Mouse (Mus musculus) MEL (cell line): ENCODE results near the gene Wars. TPM values are rescaled to one million over a fixed set of nuclear protein-coding genes. Genes with fewer than 3 reads are reported as not detected.

Experiments
- DNase-seq: peaks from one replicate; pipeline ENCODE4 v3.0.0; 2011; ENCODE audit warnings: low read depth, low spot score
- H3K27ac ChIP-seq: 2 replicates; pipeline ENCODE4 v1.5.1; 2012; ENCODE audit warnings: low read depth, mild to moderate bottlenecking, control low read depth, low read length, moderate library complexity; ENCODE audit not compliant: control insufficient read depth
- H3K27me3 ChIP-seq, 2 experiments: fragments of 150-350 bp in 1 of 2; sonication (generic) in 1 of 2; 2 replicates each; pipeline ENCODE4 v1.6.1; 2012; ENCODE audit warnings: low read length in 2 of 2, mild to moderate bottlenecking in 2 of 2, improper control_type of control experiment in 1 of 2, moderate library complexity in 1 of 2; ENCODE audit not compliant: insufficient read depth in 2 of 2, control insufficient read depth in 1 of 2
- H3K36me3 ChIP-seq, 2 experiments: 2 replicates each; pipeline ENCODE4 v1.6.1; 2012 to 2014; ENCODE audit warnings: low read length in 2 of 2, improper control_type of control experiment in 1 of 2, inconsistent platforms in 1 of 2, mild to moderate bottlenecking in 1 of 2; ENCODE audit not compliant: insufficient read depth in 2 of 2, control insufficient read depth in 1 of 2
- H3K4me1 ChIP-seq, 2 experiments: fragments of 150-350 bp in 1 of 2; sonication (generic) in 1 of 2; 2 replicates each; pipeline ENCODE4 v1.6.1; 2012; ENCODE audit warnings: low read length in 2 of 2, improper control_type of control experiment in 1 of 2, mild to moderate bottlenecking in 1 of 2; ENCODE audit not compliant: insufficient read depth in 2 of 2, control insufficient read depth in 1 of 2
- H3K4me3 ChIP-seq, 2 experiments: fragments of 150-350 bp in 1 of 2; sonication (generic) in 1 of 2; 2 replicates each; pipeline ENCODE4 v1.5.1; 2012; ENCODE audit warnings: low read depth in 2 of 2, low read length in 2 of 2, mild to moderate bottlenecking in 2 of 2, moderate library complexity in 2 of 2, control low read depth in 1 of 2, improper control_type of control experiment in 1 of 2; ENCODE audit not compliant: control insufficient read depth in 1 of 2, insufficient read depth in 1 of 2
- H3K79me2 ChIP-seq: 2 replicates; pipeline ENCODE4 v1.6.1; 2012; ENCODE audit warnings: mild to moderate bottlenecking, low read length, moderate library complexity; ENCODE audit not compliant: control insufficient read depth, poor library complexity, insufficient read depth
- H3K9ac ChIP-seq: 2 replicates; pipeline ENCODE4 v1.6.1; 2012; ENCODE audit warnings: low read depth, mild to moderate bottlenecking, control low read depth, low read length, moderate library complexity; ENCODE audit not compliant: control insufficient read depth, poor library complexity, severe bottlenecking
- H3K9me3 ChIP-seq: fragments of 150-350 bp; sonication (generic); replicated peaks from 2 replicates; pipeline ENCODE4 v1.6.1; 2012; ENCODE audit warnings: mild to moderate bottlenecking, low read length, improper control_type of control experiment, moderate library complexity; ENCODE audit not compliant: insufficient read depth
- BHLHE40 ChIP-seq: IDR thresholded peaks from 2 replicates; pipeline ENCODE4 v1.6.1; 2012; ENCODE audit warnings: low read depth, mild to moderate bottlenecking, inconsistent platforms, low read length, improper control_type of control experiment, borderline replicate concordance
- CHD1 ChIP-seq: IDR thresholded peaks from 2 replicates; pipeline ENCODE4 v1.6.1; 2012; ENCODE audit warnings: low read depth, mild to moderate bottlenecking, inconsistent platforms, low read length, improper control_type of control experiment
- CHD2 ChIP-seq: IDR thresholded peaks from 2 replicates; pipeline ENCODE4 v1.6.1; 2011; ENCODE audit warnings: low read length, improper control_type of control experiment
- CTCF ChIP-seq, 3 experiments: IDR thresholded peaks in 2 of 3; conservative IDR thresholded peaks in 1 of 3; 2 replicates each; pipeline ENCODE4 v1.5.1; 2011 to 2012; ENCODE audit warnings: low read length in 3 of 3, low read depth in 2 of 3, mild to moderate bottlenecking in 2 of 3, improper control_type of control experiment in 1 of 3, inconsistent platforms in 1 of 3, mixed read lengths in 1 of 3, moderate library complexity in 1 of 3; ENCODE audit not compliant: control insufficient read depth in 1 of 3, insufficient read depth in 1 of 3, poor library complexity in 1 of 3, severe bottlenecking in 1 of 3
- ELF1 ChIP-seq: IDR thresholded peaks from 2 replicates; pipeline ENCODE4 v1.6.1; 2014; ENCODE audit warnings: low read depth, mild to moderate bottlenecking, inconsistent platforms, low read length, improper control_type of control experiment, moderate library complexity
- EP300 ChIP-seq, 2 experiments: IDR thresholded peaks; 2 replicates each; pipeline ENCODE4 v1.6.1; 2011; ENCODE audit warnings: improper control_type of control experiment in 2 of 2, low read length in 2 of 2, low read depth in 1 of 2, mild to moderate bottlenecking in 1 of 2
- ETS1 ChIP-seq: IDR thresholded peaks from 2 replicates; pipeline ENCODE4 v1.6.1; 2012; ENCODE audit warnings: low read depth, mild to moderate bottlenecking, inconsistent platforms, low read length, improper control_type of control experiment, moderate library complexity
- GABPA ChIP-seq: IDR thresholded peaks from 2 replicates; pipeline ENCODE4 v1.6.1; 2012; ENCODE audit warnings: low read depth, mild to moderate bottlenecking, inconsistent platforms, low read length, improper control_type of control experiment, moderate library complexity
- GATA1 ChIP-seq: IDR thresholded peaks from 2 replicates; pipeline ENCODE4 v1.6.1; 2011; ENCODE audit warnings: low read depth, low read length, improper control_type of control experiment
- JUND ChIP-seq: IDR thresholded peaks from 2 replicates; pipeline ENCODE4 v1.6.1; 2011; ENCODE audit warnings: low read depth, mild to moderate bottlenecking, improper control_type of control experiment, low read length
- MAFK ChIP-seq: IDR thresholded peaks from 2 replicates; pipeline ENCODE4 v1.6.1; 2011; ENCODE audit warnings: low read depth, mild to moderate bottlenecking, low read length, improper control_type of control experiment, borderline replicate concordance
- MAZ ChIP-seq: IDR thresholded peaks from 2 replicates; pipeline ENCODE4 v1.6.1; 2012; ENCODE audit warnings: low read depth, mild to moderate bottlenecking, inconsistent platforms, low read length, improper control_type of control experiment
- MXI1 ChIP-seq: IDR thresholded peaks from 2 replicates; pipeline ENCODE4 v1.6.1; 2011; ENCODE audit warnings: mild to moderate bottlenecking, low read depth, low read length, improper control_type of control experiment
- MYB ChIP-seq: IDR thresholded peaks from 2 replicates; pipeline ENCODE4 v1.6.1; 2011; ENCODE audit warnings: mild to moderate bottlenecking, low read depth, low read length, improper control_type of control experiment
- MYC ChIP-seq: IDR thresholded peaks from 2 replicates; pipeline ENCODE4 v1.6.1; 2011; ENCODE audit warnings: low read depth, mild to moderate bottlenecking, low read length, improper control_type of control experiment, moderate library complexity
- NELFE ChIP-seq: IDR thresholded peaks from 2 replicates; pipeline ENCODE4 v1.6.1; 2011; ENCODE audit warnings: low read depth, low read length, improper control_type of control experiment
- NRF1 ChIP-seq: IDR thresholded peaks from 2 replicates; pipeline ENCODE4 v1.6.1; 2014; ENCODE audit warnings: low read depth, mild to moderate bottlenecking, inconsistent platforms, low read length, improper control_type of control experiment, moderate library complexity; ENCODE audit not compliant: poor library complexity, insufficient read depth, severe bottlenecking
- POLR2A ChIP-seq, 2 experiments: IDR thresholded peaks; 2 replicates each; pipeline ENCODE4 v1.6.1; 2011 to 2012; ENCODE audit warnings: low read length in 2 of 2, mild to moderate bottlenecking in 2 of 2, control low read depth in 1 of 2, improper control_type of control experiment in 1 of 2, low read depth in 1 of 2, moderate library complexity in 1 of 2; ENCODE audit not compliant: control insufficient read depth in 1 of 2, insufficient read depth in 1 of 2, poor library complexity in 1 of 2
- POLR2AphosphoS2 ChIP-seq: IDR thresholded peaks from 2 replicates; pipeline ENCODE4 v1.6.1; 2011; ENCODE audit warnings: low read length, improper control_type of control experiment
- RAD21 ChIP-seq: IDR thresholded peaks from 2 replicates; pipeline ENCODE4 v1.6.1; 2011; ENCODE audit warnings: mild to moderate bottlenecking, low read depth, low read length, improper control_type of control experiment
- RCOR1 ChIP-seq: IDR thresholded peaks from 2 replicates; pipeline ENCODE4 v1.6.1; 2012; ENCODE audit warnings: low read depth, mild to moderate bottlenecking, inconsistent platforms, low read length, improper control_type of control experiment
- SIN3A ChIP-seq: IDR thresholded peaks from 2 replicates; pipeline ENCODE4 v1.6.1; 2012; ENCODE audit warnings: low read length, improper control_type of control experiment, inconsistent platforms
- TCF12 ChIP-seq: IDR thresholded peaks from 2 replicates; pipeline ENCODE4 v1.6.1; 2014; ENCODE audit warnings: low read depth, mild to moderate bottlenecking, inconsistent platforms, low read length, improper control_type of control experiment, moderate library complexity
- UBTF ChIP-seq: IDR thresholded peaks from 2 replicates; pipeline ENCODE4 v1.6.1; 2012; ENCODE audit warnings: low read depth, mild to moderate bottlenecking, inconsistent platforms, low read length, improper control_type of control experiment, moderate library complexity, borderline replicate concordance; ENCODE audit not compliant: insufficient read depth
- USF1 ChIP-seq: IDR thresholded peaks from 2 replicates; pipeline ENCODE4 v1.6.1; 2014; ENCODE audit warnings: low read depth, mild to moderate bottlenecking, inconsistent platforms, low read length, improper control_type of control experiment, moderate library complexity
- USF2 ChIP-seq, 2 experiments: IDR thresholded peaks; 2 replicates each; pipeline ENCODE4 v1.6.1; 2011 to 2012; ENCODE audit warnings: improper control_type of control experiment in 2 of 2, low read length in 2 of 2, borderline replicate concordance in 1 of 2, inconsistent platforms in 1 of 2, low read depth in 1 of 2, mild to moderate bottlenecking in 1 of 2; ENCODE audit not compliant: insufficient read depth in 1 of 2
- ZKSCAN1 ChIP-seq: IDR thresholded peaks from 2 replicates; pipeline ENCODE4 v1.6.1; 2012; ENCODE audit warnings: low read depth, mild to moderate bottlenecking, inconsistent platforms, low read length, improper control_type of control experiment, moderate library complexity
- ZMIZ1 ChIP-seq: IDR thresholded peaks from 2 replicates; pipeline ENCODE4 v1.6.1; 2012; ENCODE audit warnings: low read depth, mild to moderate bottlenecking, inconsistent platforms, low read length, improper control_type of control experiment, moderate library complexity
- polyA plus RNA-seq, 2 experiments: library from polyadenylated mRNA; stranded (reverse) in 1 of 2; unstranded in 1 of 2; fragments of >175 nt in 1 of 2; fragments of >200 nt in 1 of 2; gene quantifications; 2 replicates each; pipeline versions ENCODE4 v1.2.1 to v1.2.4; 2012; ENCODE audit warnings: low replicate concordance in 2 of 2, low read depth in 1 of 2; ENCODE audit not compliant: insufficient read length in 2 of 2, insufficient read depth in 1 of 2, missing spikeins in 1 of 2
- total RNA-seq: library from RNA; depleted of rRNA; stranded (reverse); fragments of 300-350 nt; gene quantifications from 2 replicates; pipeline ENCODE4 v1.2.3, GENCODE M21; 2012

Gene Wars
- total and polyA plus RNA-seq, 3 experiments, result 85.7 to 836 (median 98.4) TPM

DNA sequence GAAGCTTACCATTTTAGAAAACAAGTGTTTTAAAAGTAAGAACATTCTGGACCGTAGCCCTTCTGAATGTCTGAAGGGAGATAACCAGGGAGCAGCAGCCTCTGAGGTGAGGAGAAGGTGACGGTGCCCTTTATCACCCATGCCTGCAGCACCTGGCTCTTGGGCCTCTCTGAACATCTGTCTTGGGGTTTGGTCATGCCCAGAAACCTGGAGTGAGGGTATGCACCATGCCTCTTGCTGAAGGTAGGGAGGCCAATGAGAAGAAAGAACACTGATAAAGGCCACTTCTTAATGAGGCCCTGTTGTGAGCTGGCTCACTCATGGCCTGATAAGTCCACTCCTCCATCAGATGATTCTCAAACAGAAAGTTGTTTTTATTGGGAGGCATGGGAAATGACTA, 34.3 kb upstream of the Wars start:
- H3K79me2 ChIP-seq, result no peaks in the 10 kb centered on the region
- TF ChIP-seq USF2 (IDR thresholded peaks at IDR 0.05; ENCODE audit: borderline replicate concordance in 1 of 2, insufficient read depth in 1 of 2, low read depth in 1 of 2, low read length in 2 of 2), result no peak
- no peak for TF ChIP-seq MYC
- no peak for TF ChIP-seq BHLHE40
- no peak for TF ChIP-seq MAZ
- no peak for TF ChIP-seq POLR2A (IDR thresholded peaks at IDR 0.05; ENCODE audit: control insufficient read depth in 1 of 2, insufficient read depth in 1 of 2, low read depth in 1 of 2, low read length in 2 of 2, poor library complexity in 1 of 2)
- no peak for TF ChIP-seq MXI1
- no peak for TF ChIP-seq CTCF (IDR thresholded peaks at IDR 0.05 in 2 of 3, conservative IDR thresholded peaks at IDR 0.05 in 1 of 3; ENCODE audit: control insufficient read depth in 1 of 3, insufficient read depth in 1 of 3, low read depth in 2 of 3, low read length in 3 of 3, poor library complexity in 1 of 3, severe bottlenecking in 1 of 3)
- TF ChIP-seq UBTF, result no peak
- TF ChIP-seq RCOR1, result no peak
- no peak for TF ChIP-seq ETS1
- TF ChIP-seq EP300 (IDR thresholded peaks at IDR 0.05; ENCODE audit: low read depth in 1 of 2, low read length in 2 of 2), result no peak
- TF ChIP-seq CHD1, result no peak
- no peak for TF ChIP-seq GABPA
- TF ChIP-seq NRF1, result no peak
- no peak for TF ChIP-seq MYB
- TF ChIP-seq RAD21, result no peak
- TF ChIP-seq ZMIZ1, result no peak
- no peak for TF ChIP-seq SIN3A
- no peak for TF ChIP-seq TCF12
- TF ChIP-seq, all 39 proteins: peak for 0
- Histone ChIP-seq H3K9me3 (no peaks in the 10 kb centered on the region), H3K4me3 (no peak overlapping the region), H3K9ac (no peak overlapping the region), H3K4me1 (no peaks in the 10 kb centered on the region), H3K36me3 (no peaks in the 10 kb centered on the region), H3K27ac (no peak overlapping the region), H3K27me3 (no peaks in the 10 kb centered on the region)
- no peak for DNase-seq

DNA sequence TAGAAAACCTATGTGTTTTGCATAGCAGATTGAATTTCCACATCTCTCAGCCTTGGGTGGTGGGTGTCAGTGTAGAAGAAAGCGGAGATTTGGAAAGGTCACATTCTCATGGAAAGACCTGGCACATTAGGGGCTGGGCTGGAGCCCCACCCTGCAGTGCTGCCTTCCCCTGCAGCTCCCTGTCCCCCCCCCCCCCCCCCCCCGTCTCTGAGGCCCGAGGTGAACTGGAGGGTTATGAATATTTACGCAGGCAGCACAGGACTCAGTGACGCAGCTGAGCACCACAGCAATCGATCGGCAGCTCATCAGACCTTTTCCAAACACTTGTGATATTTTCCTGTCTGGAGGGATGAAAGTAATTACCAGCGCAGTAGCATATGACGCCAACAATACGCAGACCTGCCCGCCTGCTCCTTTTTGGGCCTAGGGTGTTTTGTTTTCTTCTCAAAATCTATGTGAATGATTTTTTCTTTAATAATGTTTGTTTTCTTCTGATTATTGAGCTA, 32.7 kb upstream of the Wars start:
- Histone ChIP-seq H3K36me3 (no peaks in the 10 kb centered on the region), H3K27ac (no peak overlapping the region), H3K27me3 (no peaks in the 10 kb centered on the region), H3K4me3 (no peak overlapping the region), H3K79me2 (no peaks in the 10 kb centered on the region), H3K4me1 (no peaks in the 10 kb centered on the region), H3K9me3 (no peaks in the 10 kb centered on the region), H3K9ac (no peak overlapping the region)
- no peak for DNase-seq
- TF ChIP-seq POLR2A (IDR thresholded peaks at IDR 0.05; ENCODE audit: control insufficient read depth in 1 of 2, insufficient read depth in 1 of 2, low read depth in 1 of 2, low read length in 2 of 2, poor library complexity in 1 of 2) (no peak), TCF12 (no peak), ELF1 (no peak), ETS1 (no peak), JUND (no peak), ZKSCAN1 (no peak), MYB (no peak), NELFE (no peak), USF1 (no peak), POLR2AphosphoS2 (no peak), NRF1 (no peak), USF2 (IDR thresholded peaks at IDR 0.05; ENCODE audit: borderline replicate concordance in 1 of 2, insufficient read depth in 1 of 2, low read depth in 1 of 2, low read length in 2 of 2) (no peak), GATA1 (no peak), CHD2 (no peak), BHLHE40 (no peak), RCOR1 (no peak), MAFK (no peak), CTCF (IDR thresholded peaks at IDR 0.05 in 2 of 3, conservative IDR thresholded peaks at IDR 0.05 in 1 of 3; ENCODE audit: control insufficient read depth in 1 of 3, insufficient read depth in 1 of 3, low read depth in 2 of 3, low read length in 3 of 3, poor library complexity in 1 of 3, severe bottlenecking in 1 of 3) (no peak)
